Mouse (Mus musculus): ENCODE data around the gene Srrd. TPM values are rescaled to one million over a fixed set of nuclear protein-coding genes. Genes with fewer than 3 reads are reported as not detected.

Gene Srrd
- polyA plus RNA-seq, 1 experiment = 31.2 TPM

DNA sequence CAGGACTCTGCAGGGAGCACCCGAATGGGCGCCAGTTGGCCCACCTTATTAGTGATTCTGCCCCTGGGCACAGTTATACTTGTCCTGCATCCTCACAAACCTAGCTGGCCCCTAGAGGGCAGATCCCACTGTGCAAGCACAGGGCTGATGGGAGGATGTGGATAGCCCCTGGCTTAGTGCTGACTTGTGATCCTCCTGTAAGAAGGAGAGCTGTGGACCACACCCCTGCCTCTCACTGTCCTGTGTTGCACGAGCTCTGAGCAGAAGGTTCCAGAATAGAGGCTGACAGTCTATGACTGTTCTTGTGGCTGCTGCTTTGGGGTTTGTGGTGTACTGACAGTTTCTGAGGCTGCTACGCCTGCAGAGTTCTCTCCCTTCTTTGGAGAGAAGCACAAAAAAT, 41.1 kb downstream of the Srrd start:
- TF ChIP-seq POLR2A (IDR thresholded peaks at IDR 0.05; ENCODE audit: low read depth, low read length) = no peak
- H3K4me1 ChIP-seq (ENCODE audit: control insufficient read depth, insufficient read depth, low read length) = peaks cover 6% of the 10 kb centered on the region
- 84% methylated on average over 4 of the region's 4 CpGs for WGBS
- no peak overlapping the region for H3K27ac ChIP-seq (ENCODE audit: insufficient read depth, low read depth, low read length)
- no peak for DNase-seq
- H3K4me3 ChIP-seq (ENCODE audit: insufficient read depth, low read depth, low read length) = no peak overlapping the region
- no peaks in the 10 kb centered on the region for H3K36me3 ChIP-seq (ENCODE audit: control insufficient read depth, insufficient read depth, low read length)
- H3K27me3 ChIP-seq (replicated peaks; ENCODE audit: control insufficient read depth, insufficient read depth, low read length) = no peaks in the 10 kb centered on the region

DNA sequence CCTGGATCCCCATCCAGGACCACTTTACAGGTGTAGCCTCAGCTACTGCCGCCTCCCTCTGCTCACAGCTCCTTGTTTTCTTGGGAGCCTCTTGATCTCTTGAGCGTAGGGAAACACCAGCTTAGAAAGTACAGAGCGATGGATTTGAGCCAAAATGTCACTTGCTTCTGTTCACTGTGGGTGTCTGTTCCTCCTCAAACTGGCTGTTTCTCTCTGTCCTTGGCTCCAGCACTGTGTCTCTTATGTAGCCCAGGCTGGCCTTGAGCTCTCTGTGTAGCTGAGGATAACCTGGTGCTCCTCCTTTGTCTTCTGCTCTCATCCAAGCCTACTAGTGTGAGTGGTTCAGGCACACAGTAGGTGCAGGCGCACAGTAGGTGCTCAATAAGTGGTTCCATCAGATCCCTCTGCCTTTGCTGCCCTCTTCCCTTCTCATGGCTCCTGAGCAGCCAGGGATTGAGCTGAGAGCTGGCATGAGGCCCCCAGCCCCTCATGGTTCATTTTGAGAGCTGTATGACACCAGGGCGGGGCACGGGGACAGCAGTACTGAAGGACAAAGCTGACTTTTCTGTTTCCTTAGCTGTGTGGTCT, 42.0 kb downstream of the Srrd start:
- 86% methylated on average over 6 of the region's 6 CpGs for WGBS
- H3K4me3 ChIP-seq (ENCODE audit: insufficient read depth, low read depth, low read length) = no peak overlapping the region
- H3K4me1 ChIP-seq (ENCODE audit: control insufficient read depth, insufficient read depth, low read length) = peaks cover 6% of the 10 kb centered on the region
- no peak for DNase-seq
- TF ChIP-seq POLR2A (IDR thresholded peaks at IDR 0.05; ENCODE audit: low read depth, low read length) (no peak), CTCF (conservative IDR thresholded peaks at IDR 0.05; ENCODE audit: insufficient read depth, insufficient read length, low read depth, low read length) (no peak)
- no peaks in the 10 kb centered on the region for H3K27me3 ChIP-seq (replicated peaks; ENCODE audit: control insufficient read depth, insufficient read depth, low read length)
- no peaks in the 10 kb centered on the region for H3K36me3 ChIP-seq (ENCODE audit: control insufficient read depth, insufficient read depth, low read length)
- no peak overlapping the region for H3K27ac ChIP-seq (ENCODE audit: insufficient read depth, low read depth, low read length)

DNA sequence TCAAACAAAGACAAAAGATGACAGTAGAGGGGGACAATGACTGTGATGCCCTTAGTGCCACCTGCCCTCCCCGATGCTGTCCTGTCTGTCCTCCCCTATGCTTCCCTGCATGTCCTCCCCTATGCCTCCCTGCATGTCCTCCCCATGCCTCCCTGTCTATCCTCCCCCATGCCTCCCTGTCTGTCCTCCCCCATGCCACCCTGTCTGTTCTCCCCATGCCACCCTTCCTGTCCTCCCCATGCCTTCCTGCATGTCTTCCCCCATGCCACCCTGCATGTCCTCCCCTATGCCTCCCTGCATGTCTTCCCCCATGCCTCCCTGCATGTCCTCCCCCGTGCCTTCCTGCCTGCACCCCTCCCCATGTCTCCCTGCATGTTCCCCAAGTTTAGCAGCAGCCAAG, 42.7 kb downstream of the Srrd start:
- WGBS = 66% methylated on average over 2 of the region's 2 CpGs
- Histone ChIP-seq H3K27ac (ENCODE audit: insufficient read depth, low read depth, low read length) (no peak overlapping the region), H3K4me1 (ENCODE audit: control insufficient read depth, insufficient read depth, low read length) (peaks cover 6% of the 10 kb centered on the region), H3K27me3 (replicated peaks; ENCODE audit: control insufficient read depth, insufficient read depth, low read length) (no peaks in the 10 kb centered on the region), H3K36me3 (ENCODE audit: control insufficient read depth, insufficient read depth, low read length) (no peaks in the 10 kb centered on the region), H3K4me3 (ENCODE audit: insufficient read depth, low read depth, low read length) (no peak overlapping the region)
- no peak for DNase-seq
- TF ChIP-seq CTCF (conservative IDR thresholded peaks at IDR 0.05; ENCODE audit: insufficient read depth, insufficient read length, low read depth, low read length) (no peak), POLR2A (IDR thresholded peaks at IDR 0.05; ENCODE audit: low read depth, low read length) (no peak)

DNA sequence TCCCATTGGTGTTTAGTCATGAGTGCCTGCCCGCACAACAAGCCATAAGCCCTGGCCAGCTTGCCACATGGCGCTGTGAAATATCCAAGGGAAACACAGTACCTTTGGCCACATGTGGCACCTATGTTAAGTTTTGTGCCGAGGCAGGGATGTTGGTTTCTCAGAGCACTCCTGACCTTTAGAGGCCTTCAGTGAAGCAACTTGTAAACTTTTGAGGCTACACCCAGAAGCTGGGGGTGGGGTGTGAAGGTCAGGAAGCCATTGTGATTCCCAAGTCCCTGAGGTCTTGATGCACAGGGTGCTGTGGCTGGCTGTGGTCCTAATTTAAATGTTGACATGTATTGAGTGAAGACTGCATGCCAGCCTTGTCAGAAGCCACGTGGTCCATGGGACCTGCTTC, 43.4 kb downstream of the Srrd start:
- H3K4me1 ChIP-seq (ENCODE audit: control insufficient read depth, insufficient read depth, low read length) = peaks cover 8% of the 10 kb centered on the region
- WGBS = 77% methylated on average over 4 of the region's 4 CpGs
- no peaks in the 10 kb centered on the region for H3K27me3 ChIP-seq (replicated peaks; ENCODE audit: control insufficient read depth, insufficient read depth, low read length)
- H3K27ac ChIP-seq (ENCODE audit: insufficient read depth, low read depth, low read length) = no peak overlapping the region
- no peaks in the 10 kb centered on the region for H3K36me3 ChIP-seq (ENCODE audit: control insufficient read depth, insufficient read depth, low read length)
- H3K4me3 ChIP-seq (ENCODE audit: insufficient read depth, low read depth, low read length) = no peak overlapping the region
- no peak for DNase-seq
- no peak for TF ChIP-seq POLR2A (IDR thresholded peaks at IDR 0.05; ENCODE audit: low read depth, low read length)
- TF ChIP-seq CTCF (conservative IDR thresholded peaks at IDR 0.05; ENCODE audit: insufficient read depth, insufficient read length, low read depth, low read length) = no peak

DNA sequence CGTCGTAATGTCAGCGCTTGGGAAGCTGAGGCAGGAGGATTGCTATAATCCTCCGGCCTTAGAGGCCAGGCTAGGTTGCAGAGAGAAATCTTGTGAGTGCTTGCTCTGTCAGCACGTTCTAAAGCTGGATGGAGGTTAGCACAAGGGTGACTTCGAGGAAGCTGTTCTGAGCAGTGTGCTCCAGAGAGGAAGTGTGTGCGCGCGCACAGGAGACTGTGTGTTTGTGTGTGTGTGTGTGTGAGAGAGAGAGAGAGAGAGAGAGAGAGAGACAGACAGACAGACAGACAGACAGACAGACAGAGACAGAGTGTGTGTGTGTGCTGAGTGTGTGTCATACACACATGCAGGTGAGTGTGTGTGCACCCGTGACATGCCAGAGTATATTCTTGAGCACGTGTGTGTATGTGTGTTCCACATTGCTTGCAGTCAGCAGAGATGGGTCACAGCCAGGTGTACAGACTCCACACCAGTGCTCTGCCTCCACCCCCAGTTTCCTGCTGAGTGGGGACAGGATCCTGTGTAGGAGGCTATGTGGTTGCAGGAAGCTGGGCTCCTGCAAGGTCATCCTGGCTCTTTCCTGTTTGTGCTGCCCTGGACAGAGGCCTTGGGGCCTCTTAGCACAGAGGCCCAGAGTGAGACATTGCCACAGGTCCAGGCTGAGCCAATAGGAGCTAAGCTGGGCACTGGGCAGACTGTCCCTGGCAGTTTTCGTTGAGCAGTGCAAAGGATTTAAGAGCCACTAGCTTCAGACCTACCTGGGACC, 44.4 kb downstream of the Srrd start:
- peaks cover 14% of the 10 kb centered on the region for H3K4me1 ChIP-seq (ENCODE audit: control insufficient read depth, insufficient read depth, low read length)
- no peaks in the 10 kb centered on the region for H3K27me3 ChIP-seq (replicated peaks; ENCODE audit: control insufficient read depth, insufficient read depth, low read length)
- peak; percentile 84 for DNase-seq
- no peak for TF ChIP-seq POLR2A (IDR thresholded peaks at IDR 0.05; ENCODE audit: low read depth, low read length)
- no peak for TF ChIP-seq CTCF (conservative IDR thresholded peaks at IDR 0.05; ENCODE audit: insufficient read depth, insufficient read length, low read depth, low read length)
- H3K4me3 ChIP-seq (ENCODE audit: insufficient read depth, low read depth, low read length) = no peak overlapping the region
- H3K36me3 ChIP-seq (ENCODE audit: control insufficient read depth, insufficient read depth, low read length) = no peaks in the 10 kb centered on the region
- 73% methylated on average over 12 of the region's 12 CpGs for WGBS
- peak overlapping the region; percentile 42 for H3K27ac ChIP-seq (ENCODE audit: insufficient read depth, low read depth, low read length)

DNA sequence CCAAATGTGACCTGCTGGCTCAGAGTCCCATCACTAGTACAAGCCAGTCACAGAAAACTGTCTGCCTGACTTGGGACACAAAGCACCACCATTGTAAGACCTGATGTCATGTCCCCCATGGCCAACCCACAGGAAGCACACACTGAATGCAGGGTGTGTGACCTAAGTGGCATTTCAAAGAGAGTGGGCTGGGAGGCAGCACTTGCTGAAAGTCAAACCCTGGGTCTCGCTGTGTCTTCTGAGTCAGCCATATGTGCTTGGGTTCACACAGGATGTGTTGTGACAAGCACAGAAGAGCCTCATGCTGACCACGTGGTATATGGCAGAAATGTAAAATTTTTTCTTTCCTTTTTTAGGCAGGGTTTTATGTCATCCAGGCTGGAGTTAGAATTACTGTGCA, 45.6 kb downstream of the Srrd start:
- Histone ChIP-seq H3K36me3 (ENCODE audit: control insufficient read depth, insufficient read depth, low read length) (no peaks in the 10 kb centered on the region), H3K4me3 (ENCODE audit: insufficient read depth, low read depth, low read length) (no peak overlapping the region), H3K27ac (ENCODE audit: insufficient read depth, low read depth, low read length) (no peak overlapping the region), H3K4me1 (ENCODE audit: control insufficient read depth, insufficient read depth, low read length) (peaks cover 20% of the 10 kb centered on the region), H3K27me3 (replicated peaks; ENCODE audit: control insufficient read depth, insufficient read depth, low read length) (no peaks in the 10 kb centered on the region)
- DNase-seq = no peak
- no peak for TF ChIP-seq POLR2A (IDR thresholded peaks at IDR 0.05; ENCODE audit: low read depth, low read length)
- TF ChIP-seq CTCF (conservative IDR thresholded peaks at IDR 0.05; ENCODE audit: insufficient read depth, insufficient read length, low read depth, low read length) = no peak
- 63% methylated on average over 2 of the region's 2 CpGs for WGBS

DNA sequence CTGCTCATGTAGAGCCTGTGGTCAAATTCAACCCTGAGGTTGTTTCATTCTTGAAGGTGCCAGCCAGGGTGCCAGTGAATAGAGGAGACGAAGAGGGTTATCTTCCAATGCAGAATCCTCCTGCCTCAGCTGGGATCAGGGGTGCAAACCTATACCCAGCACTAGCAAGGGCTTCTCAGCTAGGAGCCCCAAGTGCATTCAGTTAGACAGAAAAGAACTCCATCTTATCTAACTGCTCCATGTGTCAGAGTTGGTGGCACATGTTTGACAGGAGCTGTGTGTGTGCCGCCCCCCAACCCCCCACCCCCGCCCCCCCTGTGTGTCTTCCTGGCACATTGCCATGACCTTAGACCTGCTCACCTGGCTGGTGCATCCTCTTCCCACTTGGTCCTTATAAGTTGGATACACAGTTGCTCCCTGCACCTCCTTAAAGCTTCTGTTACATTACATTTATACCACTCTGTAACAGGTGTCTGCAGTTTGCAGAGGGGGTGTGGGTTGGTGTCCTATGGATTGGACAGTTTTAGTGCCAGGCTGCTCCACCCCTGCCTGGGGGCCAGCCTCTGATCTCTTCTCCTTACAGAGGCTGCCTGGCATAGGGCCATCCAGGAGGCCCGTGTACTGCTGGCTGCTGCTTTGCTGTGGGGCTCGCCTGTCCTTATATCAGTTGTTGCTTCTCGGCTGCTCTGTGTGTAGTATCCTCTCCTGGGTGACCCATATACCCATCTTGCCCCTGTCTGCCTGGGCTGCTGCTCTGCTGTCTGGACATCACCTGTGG, 46.2 kb downstream of the Srrd start:
- DNase-seq = no peak
- Histone ChIP-seq H3K27me3 (replicated peaks; ENCODE audit: control insufficient read depth, insufficient read depth, low read length) (no peaks in the 10 kb centered on the region), H3K4me3 (ENCODE audit: insufficient read depth, low read depth, low read length) (no peak overlapping the region), H3K27ac (ENCODE audit: insufficient read depth, low read depth, low read length) (no peak overlapping the region), H3K36me3 (ENCODE audit: control insufficient read depth, insufficient read depth, low read length) (no peaks in the 10 kb centered on the region), H3K4me1 (ENCODE audit: control insufficient read depth, insufficient read depth, low read length) (peaks cover 24% of the 10 kb centered on the region)
- 60% methylated on average over 6 of the region's 6 CpGs for WGBS
- TF ChIP-seq POLR2A (IDR thresholded peaks at IDR 0.05; ENCODE audit: low read depth, low read length) (no peak), CTCF (conservative IDR thresholded peaks at IDR 0.05; ENCODE audit: insufficient read depth, insufficient read length, low read depth, low read length) (no peak)

All from kidney, adult 2 months (tissue).